Mouse (Mus musculus) myocyte (in vitro differentiated cells): Measurements from ENCODE around the gene Ncor2. TPM values are rescaled to one million over a fixed set of nuclear protein-coding genes. Genes with fewer than 3 reads are reported as not detected.

Source experiments
- H3K27me3 ChIP-seq: one replicate; pipeline ENCODE4 v1.6.1; 2011; ENCODE audit not compliant: control insufficient read depth, insufficient read depth, insufficient read length
- H3K36me3 ChIP-seq: one replicate; pipeline ENCODE4 v1.6.1; 2011; ENCODE audit not compliant: control insufficient read depth, insufficient read depth
- H3K4me2 ChIP-seq: one replicate; pipeline ENCODE4 v1.6.1; 2011; ENCODE audit warnings: low read depth, control low read depth
- H3K4me3 ChIP-seq: one replicate; pipeline ENCODE4 v1.5.1; 2011; ENCODE audit warnings: mild to moderate bottlenecking, control low read depth, moderate library complexity
- H3K79me2 ChIP-seq: one replicate; pipeline ENCODE4 v1.6.1; 2011; ENCODE audit not compliant: control insufficient read depth, insufficient read depth
- H3ac ChIP-seq: one replicate; pipeline ENCODE4 v1.6.1; 2011; ENCODE audit not compliant: control insufficient read depth, insufficient read length
- CEBPB ChIP-seq: IDR thresholded peaks from 2 replicates; pipeline ENCODE4 v1.6.1; 2011; ENCODE audit warnings: mild to moderate bottlenecking, moderate library complexity; ENCODE audit not compliant: poor library complexity, insufficient read depth, severe bottlenecking
- E2F4 ChIP-seq: IDR thresholded peaks from one replicate; pipeline ENCODE4 v1.6.1; 2011; ENCODE audit warnings: mild to moderate bottlenecking, control low read depth, moderate library complexity; ENCODE audit not compliant: insufficient read depth
- MAX ChIP-seq: IDR thresholded peaks from one replicate; pipeline ENCODE4 v1.6.1; 2011; ENCODE audit warnings: low read depth, mild to moderate bottlenecking, control low read depth
- MYOD1 ChIP-seq, 3 experiments: IDR thresholded peaks; one replicate each; pipeline ENCODE4 v1.6.1; 2011; ENCODE audit warnings: control low read depth in 2 of 3, low read depth in 2 of 3, mild to moderate bottlenecking in 2 of 3, moderate library complexity in 1 of 3; ENCODE audit not compliant: insufficient read length in 2 of 3, control insufficient read depth in 1 of 3
- MYOG ChIP-seq, 3 experiments: IDR thresholded peaks; one replicate each; pipeline ENCODE4 v1.6.1; 2011; ENCODE audit warnings: control low read depth in 2 of 3, low read depth in 2 of 3, mild to moderate bottlenecking in 2 of 3; ENCODE audit not compliant: insufficient read length in 2 of 3, control insufficient read depth in 1 of 3, insufficient read depth in 1 of 3
- POLR2A ChIP-seq: IDR thresholded peaks from one replicate; pipeline ENCODE4 v1.6.1; 2011; ENCODE audit warnings: low read depth, mild to moderate bottlenecking, control low read depth, moderate library complexity; ENCODE audit not compliant: insufficient read length
- POLR2AphosphoS2 ChIP-seq: IDR thresholded peaks from one replicate; pipeline ENCODE4 v1.6.1; 2011; ENCODE audit warnings: low read depth, control low read depth; ENCODE audit not compliant: insufficient read length
- REST ChIP-seq: IDR thresholded peaks from one replicate; pipeline ENCODE4 v1.6.1; 2011; ENCODE audit warnings: mild to moderate bottlenecking, control low read depth, moderate library complexity; ENCODE audit not compliant: insufficient read depth, insufficient read length
- SRF ChIP-seq: IDR thresholded peaks from one replicate; pipeline ENCODE4 v1.6.1; 2011; ENCODE audit warnings: low read depth; ENCODE audit not compliant: control insufficient read depth, insufficient read length
- TCF12 ChIP-seq: IDR thresholded peaks from one replicate; pipeline ENCODE4 v1.6.1; 2011; ENCODE audit warnings: mild to moderate bottlenecking, control low read depth; ENCODE audit not compliant: poor library complexity, insufficient read depth, severe bottlenecking
- TCF3 ChIP-seq: IDR thresholded peaks from one replicate; pipeline ENCODE4 v1.6.1; 2011; ENCODE audit warnings: low read depth, control low read depth; ENCODE audit not compliant: insufficient read length
- USF1 ChIP-seq: IDR thresholded peaks from one replicate; pipeline ENCODE4 v1.6.1; 2011; ENCODE audit warnings: low read depth, mild to moderate bottlenecking, control low read depth, moderate library complexity
- polyA plus RNA-seq: library from polyadenylated mRNA; unstranded; fragments of >200 nt; fragmentation: generic; extraction: Trizol; gene quantifications from one replicate; pipeline ENCODE4 v1.2.1, GENCODE M21; 2012; ENCODE audit warnings: missing spikeins

The Ncor2 gene
- polyA plus RNA-seq, 1 experiment = 127 TPM

DNA sequence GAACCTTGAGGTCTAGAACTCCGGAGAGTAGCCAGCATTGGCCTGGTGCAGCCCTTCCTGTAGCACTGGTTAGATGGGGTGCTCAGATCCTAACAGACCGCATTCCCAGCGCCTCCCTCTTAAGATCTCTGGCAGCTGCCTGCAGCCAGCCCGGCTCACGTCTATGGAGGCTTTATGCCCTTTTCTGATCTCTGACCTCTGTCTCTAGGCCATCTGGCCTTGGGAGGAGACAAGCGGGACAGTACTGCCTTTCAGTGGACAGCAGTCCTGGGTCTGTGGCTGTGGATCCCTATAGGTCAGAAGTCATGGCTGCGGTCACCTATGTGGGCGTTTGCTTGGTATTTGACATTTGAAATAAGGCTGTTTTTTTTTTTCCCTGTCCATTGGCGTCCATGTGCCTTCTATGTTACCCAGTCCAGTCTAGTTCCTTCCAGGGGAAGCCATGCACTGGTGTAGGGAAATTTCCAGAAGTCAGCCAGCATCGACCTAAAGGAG is 178.2 kb downstream of the Ncor2 start:
- TF ChIP-seq CEBPB (no peak), POLR2AphosphoS2 (no peak), TCF12 (no peak), REST (no peak), MYOG (IDR thresholded peaks at IDR 0.05; ENCODE audit: control insufficient read depth in 1 of 3, insufficient read depth in 1 of 3, insufficient read length in 2 of 3, low read depth in 2 of 3) (no peak), POLR2A (no peak), E2F4 (no peak), USF1 (no peak), MYOD1 (IDR thresholded peaks at IDR 0.05; ENCODE audit: control insufficient read depth in 1 of 3, insufficient read length in 2 of 3, low read depth in 2 of 3) (no peak), SRF (no peak), MAX (no peak), TCF3 (no peak)
- Histone ChIP-seq H3K79me2 (no peaks in the 10 kb centered on the region), H3ac (no peak overlapping the region), H3K4me2 (no peak overlapping the region), H3K4me3 (no peak overlapping the region), H3K36me3 (no peaks in the 10 kb centered on the region), H3K27me3 (no peaks in the 10 kb centered on the region)

DNA sequence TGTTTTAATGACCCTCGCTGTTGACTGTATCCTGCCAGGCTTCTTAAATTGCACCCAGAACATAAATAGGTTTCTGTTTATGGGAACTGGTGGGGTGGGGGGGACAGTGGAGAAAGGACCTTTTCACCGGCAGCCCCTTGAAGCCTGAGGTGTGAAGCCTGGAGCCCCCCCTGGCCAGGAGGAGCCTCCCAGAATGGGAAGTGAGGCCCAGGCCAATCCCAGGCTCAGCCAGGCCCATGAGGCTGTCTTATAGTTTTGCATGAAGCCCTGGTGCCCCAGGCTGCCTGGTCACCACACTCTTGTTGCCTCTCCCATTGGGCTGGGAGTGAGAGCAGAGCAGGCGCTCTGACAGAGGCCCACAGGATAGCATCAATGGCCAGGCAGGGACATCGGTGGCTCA is 181.1 kb downstream of the Ncor2 start:
- Histone ChIP-seq H3K4me3 (no peak overlapping the region), H3K36me3 (no peaks in the 10 kb centered on the region), H3K79me2 (no peaks in the 10 kb centered on the region), H3K4me2 (no peak overlapping the region), H3K27me3 (peaks cover 6% of the 10 kb centered on the region), H3ac (no peak overlapping the region)
- no peak for TF ChIP-seq MAX
- TF ChIP-seq TCF3 = no peak
- no peak for TF ChIP-seq REST
- no peak for TF ChIP-seq POLR2A
- TF ChIP-seq CEBPB = no peak
- TF ChIP-seq SRF = no peak
- TF ChIP-seq POLR2AphosphoS2 = no peak
- no peak for TF ChIP-seq MYOD1 (IDR thresholded peaks at IDR 0.05; ENCODE audit: control insufficient read depth in 1 of 3, insufficient read length in 2 of 3, low read depth in 2 of 3)

DNA sequence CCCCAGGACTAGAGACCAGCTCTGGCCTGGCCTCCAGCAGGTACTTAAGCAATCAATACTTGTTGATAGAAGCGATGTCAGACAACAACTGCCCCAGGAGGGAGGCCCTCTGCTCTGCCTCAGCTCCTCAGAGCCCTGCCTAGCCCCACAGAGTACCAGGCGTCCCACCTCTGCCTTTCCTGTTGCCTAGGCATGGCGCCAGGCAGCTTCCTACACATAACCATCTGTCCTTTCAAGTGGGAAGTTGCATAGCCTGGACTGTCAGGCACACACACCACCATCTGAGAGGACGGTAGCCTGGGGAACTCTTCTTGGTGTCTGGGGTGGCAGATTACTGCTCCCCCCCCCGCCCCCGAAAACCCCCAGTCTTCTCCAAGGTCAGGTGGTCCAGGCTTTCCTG is 182.2 kb downstream of the Ncor2 start:
- no peak for TF ChIP-seq MYOD1 (IDR thresholded peaks at IDR 0.05; ENCODE audit: control insufficient read depth in 1 of 3, insufficient read length in 2 of 3, low read depth in 2 of 3)
- TF ChIP-seq POLR2A = no peak
- TF ChIP-seq SRF = no peak
- TF ChIP-seq TCF3 = no peak
- no peak for TF ChIP-seq USF1
- no peak for TF ChIP-seq REST
- TF ChIP-seq CEBPB = no peak
- TF ChIP-seq TCF12 = no peak
- TF ChIP-seq MAX = no peak
- no peak for TF ChIP-seq MYOG (IDR thresholded peaks at IDR 0.05; ENCODE audit: control insufficient read depth in 1 of 3, insufficient read depth in 1 of 3, insufficient read length in 2 of 3, low read depth in 2 of 3)
- TF ChIP-seq POLR2AphosphoS2 = no peak
- TF ChIP-seq E2F4 = no peak
- no peak overlapping the region for H3ac ChIP-seq
- H3K36me3 ChIP-seq = no peaks in the 10 kb centered on the region
- no peak overlapping the region for H3K4me2 ChIP-seq
- no peak overlapping the region for H3K4me3 ChIP-seq
- no peaks in the 10 kb centered on the region for H3K79me2 ChIP-seq
- peaks cover 6% of the 10 kb centered on the region for H3K27me3 ChIP-seq

DNA sequence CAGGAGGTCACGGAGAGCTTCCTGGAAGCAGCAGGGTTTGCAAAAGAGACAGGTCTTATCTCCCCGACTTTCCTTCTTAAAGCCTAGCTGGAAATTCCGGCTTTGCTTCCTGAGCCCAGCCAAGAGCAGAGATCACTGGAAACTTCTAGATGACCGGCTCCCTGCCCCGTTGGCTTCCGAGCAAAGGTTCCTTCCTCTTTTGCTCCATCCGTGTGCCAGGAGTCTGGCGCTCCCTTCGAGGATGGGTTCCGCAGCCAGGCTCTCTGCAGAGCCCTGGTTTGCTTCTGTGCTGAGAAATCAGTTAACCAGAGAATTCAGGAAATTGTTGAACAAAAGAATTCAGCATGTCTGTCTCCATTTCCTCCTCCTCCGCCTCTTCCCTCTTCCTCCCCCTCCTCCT is 186.1 kb downstream of the Ncor2 start:
- TF ChIP-seq CEBPB = no peak
- TF ChIP-seq MYOG (IDR thresholded peaks at IDR 0.05; ENCODE audit: control insufficient read depth in 1 of 3, insufficient read depth in 1 of 3, insufficient read length in 2 of 3, low read depth in 2 of 3) = no peak
- TF ChIP-seq TCF3 = no peak
- no peak for TF ChIP-seq REST
- TF ChIP-seq E2F4 = no peak
- no peak for TF ChIP-seq MAX
- TF ChIP-seq SRF = no peak
- TF ChIP-seq TCF12 = no peak
- no peak for TF ChIP-seq MYOD1 (IDR thresholded peaks at IDR 0.05; ENCODE audit: control insufficient read depth in 1 of 3, insufficient read length in 2 of 3, low read depth in 2 of 3)
- no peak for TF ChIP-seq USF1
- no peak for TF ChIP-seq POLR2AphosphoS2
- TF ChIP-seq POLR2A = no peak
- Histone ChIP-seq H3K79me2 (no peaks in the 10 kb centered on the region), H3K36me3 (no peaks in the 10 kb centered on the region), H3K4me2 (no peak overlapping the region), H3K27me3 (peaks cover 6% of the 10 kb centered on the region), H3ac (no peak overlapping the region), H3K4me3 (no peak overlapping the region)

- no peak for TF ChIP-seq MAX
- no peak for TF ChIP-seq POLR2AphosphoS2
- TF ChIP-seq MYOG (IDR thresholded peaks at IDR 0.05; ENCODE audit: control insufficient read depth in 1 of 3, insufficient read depth in 1 of 3, insufficient read length in 2 of 3, low read depth in 2 of 3) = no peak
- TF ChIP-seq TCF12 = no peak
- no peak for TF ChIP-seq REST
- no peak for TF ChIP-seq USF1
- no peak for TF ChIP-seq POLR2A
- no peak for TF ChIP-seq MYOD1 (IDR thresholded peaks at IDR 0.05; ENCODE audit: control insufficient read depth in 1 of 3, insufficient read length in 2 of 3, low read depth in 2 of 3)
- no peak for TF ChIP-seq E2F4
- no peak for TF ChIP-seq TCF3
- TF ChIP-seq SRF = no peak
- TF ChIP-seq CEBPB = no peak
- Histone ChIP-seq H3ac (no peak overlapping the region), H3K27me3 (peaks cover 6% of the 10 kb centered on the region), H3K36me3 (no peaks in the 10 kb centered on the region), H3K4me3 (no peak overlapping the region), H3K79me2 (no peaks in the 10 kb centered on the region), H3K4me2 (no peak overlapping the region)
These were observed 186.7 kb downstream of the Ncor2 start for GRCm38 (mm10) chr5:124992323-124992722.
